Mouse (Mus musculus): Measurements from ENCODE around the gene Ptgis.

Ptgis gene

GRCm38 (mm10) chr2:167240008-167240964, at the start of gene Ptgis:
Ptgis (minus strand) TSS chr2:167240604.
- DNase-seq (ENCODE audit: low read depth), result no peak

- no peak for DNase-seq (ENCODE audit: low read depth)
Measured at GRCm38 (mm10) chr2:167281461-167281860, 41.1 kb upstream of the Ptgis start.

GRCm38 (mm10) chr2:167280986-167281310, 40.5 kb upstream of the Ptgis start:
- DNase-seq (ENCODE audit: low read depth), result no peak

GRCm38 (mm10) chr2:167280090-167280985, 39.9 kb upstream of the Ptgis start:
- peak; percentile 73 for DNase-seq (ENCODE audit: low read depth)

GRCm38 (mm10) chr2:167278751-167279526, 38.5 kb upstream of the Ptgis start:
- DNase-seq (ENCODE audit: low read depth), result peak; percentile 60

GRCm38 (mm10) chr2:167278011-167278410, 37.6 kb upstream of the Ptgis start:
- DNase-seq (ENCODE audit: low read depth), result no peak

- no peak for DNase-seq (ENCODE audit: low read depth)
Measured at GRCm38 (mm10) chr2:167277026-167277425, 36.6 kb upstream of the Ptgis start.

GRCm38 (mm10) chr2:167275856-167276255, 35.5 kb upstream of the Ptgis start:
- no peak for DNase-seq (ENCODE audit: low read depth)

- no peak for DNase-seq (ENCODE audit: low read depth)
Measured at GRCm38 (mm10) chr2:167274713-167275465, 34.5 kb upstream of the Ptgis start.

GRCm38 (mm10) chr2:167273206-167273740, 32.9 kb upstream of the Ptgis start:
- peak; percentile 91 for DNase-seq (ENCODE audit: low read depth)

- DNase-seq (ENCODE audit: low read depth), result peak; percentile 44
Measured at GRCm38 (mm10) chr2:167272706-167273105, 32.3 kb upstream of the Ptgis start.

- no peak for DNase-seq (ENCODE audit: low read depth)
Measured at GRCm38 (mm10) chr2:167271121-167271521, 30.7 kb upstream of the Ptgis start.

GRCm38 (mm10) chr2:167270496-167270895, 30.1 kb upstream of the Ptgis start:
- no peak for DNase-seq (ENCODE audit: low read depth)

GRCm38 (mm10) chr2:167268721-167269120, 28.3 kb upstream of the Ptgis start:
- DNase-seq (ENCODE audit: low read depth), result no peak

- no peak for DNase-seq (ENCODE audit: low read depth)
Measured at GRCm38 (mm10) chr2:167268411-167268690, 27.9 kb upstream of the Ptgis start.

GRCm38 (mm10) chr2:167267531-167268410, 27.4 kb upstream of the Ptgis start:
- DNase-seq (ENCODE audit: low read depth), result no peak

GRCm38 (mm10) chr2:167266231-167266630, 25.8 kb upstream of the Ptgis start:
- DNase-seq (ENCODE audit: low read depth), result no peak

- no peak for DNase-seq (ENCODE audit: low read depth)
Measured at GRCm38 (mm10) chr2:167265806-167266205, 25.4 kb upstream of the Ptgis start.

GRCm38 (mm10) chr2:167265021-167265420, 24.6 kb upstream of the Ptgis start:
- no peak for DNase-seq (ENCODE audit: low read depth)

- DNase-seq (ENCODE audit: low read depth), result no peak
Measured at GRCm38 (mm10) chr2:167263931-167264330, 23.5 kb upstream of the Ptgis start.
